Mouse (Mus musculus) hindbrain, embryonic 12.5 days (tissue): ENCODE results near the gene Farp1. TPM values are rescaled to one million over a fixed set of nuclear protein-coding genes. Genes with fewer than 3 reads are reported as not detected.
"Not testable (repeated sequence)": the region's sequence is repeated elsewhere in the genome, so short reads cannot be mapped to it uniquely, and the experiment has no call there.

ENCODE experiments used
- ATAC-seq: fragments of 200-750 bp; cut with Nextera tagmentation; 2 replicates; pipeline ENCODE4 v1.8.0; 2017; ENCODE audit warnings: moderate TSS enrichment; ENCODE audit not compliant: low FRiP score
- H3K27ac ChIP-seq: fragments of 300-500 bp; sonication (generic); 2 replicates; pipeline ENCODE4 v1.5.1; 2016; ENCODE audit warnings: mild to moderate bottlenecking
- H3K27me3 ChIP-seq: fragments of 300-500 bp; sonication (generic); 2 replicates; pipeline ENCODE4 v1.6.1; 2016; ENCODE audit warnings: mild to moderate bottlenecking
- H3K36me3 ChIP-seq: fragments of 300-500 bp; sonication (generic); 2 replicates; pipeline ENCODE4 v1.6.1; 2016; ENCODE audit warnings: mild to moderate bottlenecking
- H3K4me1 ChIP-seq: fragments of 300-500 bp; sonication (generic); 2 replicates; pipeline ENCODE4 v1.6.1; 2016
- H3K4me2 ChIP-seq: fragments of 300-500 bp; sonication (generic); replicated peaks from 2 replicates; pipeline ENCODE4 v1.6.1; 2016; ENCODE audit warnings: mild to moderate bottlenecking
- H3K4me3 ChIP-seq: fragments of 300-500 bp; sonication (generic); 2 replicates; pipeline ENCODE4 v1.5.1; 2016; ENCODE audit warnings: mild to moderate bottlenecking
- H3K9ac ChIP-seq: fragments of 300-500 bp; sonication (generic); 2 replicates; pipeline ENCODE4 v1.6.1; 2016; ENCODE audit warnings: mild to moderate bottlenecking, moderate library complexity
- H3K9me3 ChIP-seq: fragments of 300-500 bp; sonication (generic); replicated peaks from 2 replicates; pipeline ENCODE4 v1.6.1; 2016; ENCODE audit warnings: mild to moderate bottlenecking
- WGBS: fragments of 180-500 bp; shearing (Covaris S2); methylation state at CpG from one replicate; pipeline ENCODE4 v1.1.7; 2016; 5-methylcytosine and 5-hydroxymethylcytosine counted together
- polyA plus RNA-seq: library from polyadenylated mRNA; unstranded; fragments of >200 nt; fragmentation: Nextera tagmentation; extraction: Ambion mirVana; gene quantifications from 2 replicates; pipeline ENCODE4 v1.2.1, GENCODE M21; 2016

Gene Farp1
- polyA plus RNA-seq, 1 experiment from 2014 or later: 43.9 TPM

- ATAC-seq, H3K9ac ChIP-seq, H3K9me3 ChIP-seq, H3K36me3 ChIP-seq, H3K27ac ChIP-seq, H3K27me3 ChIP-seq, H3K4me3 ChIP-seq, H3K4me2 ChIP-seq: not testable (repeated sequence)
- WGBS: 80% methylated on average over 1 of the region's 1 CpGs
- peaks cover 27% of the 10 kb centered on the region for H3K4me1 ChIP-seq
Measured at GRCm38 (mm10) chr14:121130351-121130750, 95.4 kb downstream of the Farp1 start.

- no peak for ATAC-seq
- H3K4me1 ChIP-seq: peaks cover 35% of the 10 kb centered on the region
- no peaks in the 10 kb centered on the region for H3K27me3 ChIP-seq
- H3K4me3 ChIP-seq: no peak overlapping the region
- no peaks in the 10 kb centered on the region for H3K9me3 ChIP-seq
- H3K36me3 ChIP-seq: no peaks in the 10 kb centered on the region
- H3K4me2 ChIP-seq: no peak overlapping the region
- 22% methylated on average over 3 of the region's 3 CpGs for WGBS
- no peak overlapping the region for H3K9ac ChIP-seq
- no peak overlapping the region for H3K27ac ChIP-seq
Measured at GRCm38 (mm10) chr14:121134414-121134813, 99.4 kb downstream of the Farp1 start.

- Histone ChIP-seq H3K4me1 (peaks cover 23% of the 10 kb centered on the region), H3K36me3 (no peaks in the 10 kb centered on the region), H3K4me2 (no peak overlapping the region), H3K27ac (no peak overlapping the region), H3K9ac (no peak overlapping the region), H3K9me3 (no peaks in the 10 kb centered on the region), H3K27me3 (no peaks in the 10 kb centered on the region), H3K4me3 (no peak overlapping the region)
- ATAC-seq: no peak
- 89% methylated on average over 7 of the region's 7 CpGs for WGBS
Measured at GRCm38 (mm10) chr14:121143831-121144455, 108.9 kb downstream of the Farp1 start.

GRCm38 (mm10) chr14:121144496-121144895 is 109.5 kb downstream of the Farp1 start:
- WGBS: 69% methylated on average over 2 of the region's 2 CpGs

DNA sequence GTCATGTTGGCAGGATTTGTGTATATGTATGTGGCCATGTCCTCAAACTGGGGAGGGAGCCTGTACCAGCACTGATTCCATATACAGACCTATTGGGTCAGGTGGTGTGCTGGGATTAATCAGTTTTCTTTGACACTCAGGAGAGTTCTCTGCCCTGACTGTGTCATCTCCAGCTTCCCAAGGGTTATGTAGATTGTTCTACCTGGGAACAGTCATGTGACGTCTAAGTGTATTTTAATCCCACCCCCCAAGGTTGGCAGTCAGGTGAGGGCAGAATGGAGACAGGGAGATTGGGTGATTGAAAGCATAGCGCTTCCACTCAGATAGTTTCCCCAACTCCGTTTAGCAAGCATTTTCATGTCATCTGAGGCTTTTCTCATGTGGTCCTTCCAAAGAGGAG is 110.3 kb downstream of the Farp1 start:
- 63% methylated on average over 3 of the region's 3 CpGs for WGBS
- Histone ChIP-seq H3K9ac (no peak overlapping the region), H3K4me1 (peaks cover 26% of the 10 kb centered on the region), H3K9me3 (no peaks in the 10 kb centered on the region), H3K27me3 (no peaks in the 10 kb centered on the region), H3K36me3 (no peaks in the 10 kb centered on the region), H3K4me3 (no peak overlapping the region), H3K4me2 (no peak overlapping the region; the same call in 1 of the 2 replicates), H3K27ac (no peak overlapping the region)
- no peak for ATAC-seq

More at GRCm38 (mm10) chr14:121144496-121144895, 109.5 kb downstream of the Farp1 start:
- no peak overlapping the region for H3K4me2 ChIP-seq
- no peaks in the 10 kb centered on the region for H3K9me3 ChIP-seq
- ATAC-seq: no peak
- no peaks in the 10 kb centered on the region for H3K36me3 ChIP-seq
- H3K27me3 ChIP-seq: no peaks in the 10 kb centered on the region
- no peak overlapping the region for H3K27ac ChIP-seq
- peaks cover 21% of the 10 kb centered on the region for H3K4me1 ChIP-seq
- H3K9ac ChIP-seq: no peak overlapping the region
- H3K4me3 ChIP-seq: no peak overlapping the region

DNA sequence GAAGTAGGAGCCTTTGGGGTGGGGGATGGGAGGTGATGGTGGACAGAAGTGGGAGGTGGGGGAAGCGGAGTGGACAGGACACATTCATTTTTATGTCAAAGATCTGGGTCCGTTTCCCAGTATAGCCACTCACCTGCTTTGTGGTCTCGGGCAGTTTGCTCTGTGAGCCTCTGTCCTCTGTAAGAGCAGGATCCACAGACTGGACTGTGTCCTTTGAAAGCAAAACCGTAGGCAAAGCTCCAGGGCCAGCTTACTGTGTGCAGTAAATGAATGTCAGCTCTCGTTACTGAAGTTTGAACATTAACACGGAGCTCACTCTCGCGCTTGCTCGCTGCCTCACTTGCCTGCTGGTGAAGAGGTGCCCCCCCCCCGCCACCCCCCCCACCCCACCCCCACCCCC is 110.7 kb downstream of the Farp1 start:
- Histone ChIP-seq H3K4me1 (peaks cover 28% of the 10 kb centered on the region), H3K36me3 (no peaks in the 10 kb centered on the region), H3K27ac (no peak overlapping the region), H3K27me3 (no peaks in the 10 kb centered on the region), H3K4me2 (no peak overlapping the region; the same call in 1 of the 2 replicates), H3K9ac (no peak overlapping the region), H3K4me3 (no peak overlapping the region), H3K9me3 (no peaks in the 10 kb centered on the region)
- WGBS: 27% methylated on average over 10 of the region's 10 CpGs
- no peak for ATAC-seq

- Histone ChIP-seq H3K27me3 (no peaks in the 10 kb centered on the region), H3K9ac (no peak overlapping the region)
- WGBS: 56% methylated on average over 7 of the region's 7 CpGs
Measured at GRCm38 (mm10) chr14:121146213-121146612, 111.2 kb downstream of the Farp1 start.

DNA sequence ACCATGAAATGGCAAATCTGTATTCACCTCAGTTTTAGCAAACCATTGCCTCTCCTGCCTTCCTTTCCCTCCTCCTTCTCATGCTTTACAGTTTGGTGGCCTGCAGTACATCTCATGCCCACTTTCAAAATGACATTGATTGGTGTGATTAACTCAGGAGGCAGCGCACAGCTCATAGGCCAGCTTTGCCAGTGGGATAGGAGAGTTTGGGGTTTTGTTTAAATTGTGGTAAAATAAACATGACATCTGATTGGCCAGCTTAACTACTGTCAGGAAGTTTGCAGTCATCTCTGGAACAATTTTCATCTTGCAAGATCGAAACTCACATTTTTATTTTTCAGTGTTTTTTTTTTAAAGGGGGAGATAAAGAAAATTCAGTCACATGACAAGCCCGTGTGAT is 112.0 kb downstream of the Farp1 start:
- H3K36me3 ChIP-seq: no peaks in the 10 kb centered on the region
- peaks cover 37% of the 10 kb centered on the region for H3K4me1 ChIP-seq
- no peaks in the 10 kb centered on the region for H3K27me3 ChIP-seq
- no peak for ATAC-seq
- H3K9me3 ChIP-seq: no peaks in the 10 kb centered on the region
- no peak overlapping the region for H3K27ac ChIP-seq
- no peak overlapping the region for H3K4me2 ChIP-seq
- no peak overlapping the region for H3K9ac ChIP-seq
- H3K4me3 ChIP-seq: no peak overlapping the region
- 86% methylated on average over 3 of the region's 3 CpGs for WGBS

More at GRCm38 (mm10) chr14:121146213-121146612, 111.2 kb downstream of the Farp1 start:
- Histone ChIP-seq H3K27ac (no peak overlapping the region), H3K9me3 (no peaks in the 10 kb centered on the region), H3K4me2 (no peak overlapping the region), H3K36me3 (no peaks in the 10 kb centered on the region), H3K4me1 (peaks cover 32% of the 10 kb centered on the region), H3K4me3 (no peak overlapping the region)
- no peak for ATAC-seq

GRCm38 (mm10) chr14:121148088-121148785 is 113.2 kb downstream of the Farp1 start:
- Histone ChIP-seq H3K27me3 (no peaks in the 10 kb centered on the region), H3K4me2 (no peak overlapping the region), H3K4me3 (no peak overlapping the region), H3K9me3 (no peaks in the 10 kb centered on the region), H3K27ac (no peak overlapping the region), H3K4me1 (peaks cover 43% of the 10 kb centered on the region), H3K36me3 (no peaks in the 10 kb centered on the region), H3K9ac (no peak overlapping the region)
- ATAC-seq: no peak
- 87% methylated on average over 11 of the region's 11 CpGs for WGBS

- no peak overlapping the region for H3K4me2 ChIP-seq
- no peak for ATAC-seq
- peaks cover 53% of the 10 kb centered on the region for H3K4me1 ChIP-seq
- H3K9me3 ChIP-seq: no peaks in the 10 kb centered on the region
- no peaks in the 10 kb centered on the region for H3K36me3 ChIP-seq
- H3K27ac ChIP-seq: no peak overlapping the region
- H3K4me3 ChIP-seq: no peak overlapping the region
- no peak overlapping the region for H3K9ac ChIP-seq
- H3K27me3 ChIP-seq: no peaks in the 10 kb centered on the region
- 47% methylated on average over 5 of the region's 5 CpGs for WGBS
Measured at GRCm38 (mm10) chr14:121149984-121150383, 115.0 kb downstream of the Farp1 start.

DNA sequence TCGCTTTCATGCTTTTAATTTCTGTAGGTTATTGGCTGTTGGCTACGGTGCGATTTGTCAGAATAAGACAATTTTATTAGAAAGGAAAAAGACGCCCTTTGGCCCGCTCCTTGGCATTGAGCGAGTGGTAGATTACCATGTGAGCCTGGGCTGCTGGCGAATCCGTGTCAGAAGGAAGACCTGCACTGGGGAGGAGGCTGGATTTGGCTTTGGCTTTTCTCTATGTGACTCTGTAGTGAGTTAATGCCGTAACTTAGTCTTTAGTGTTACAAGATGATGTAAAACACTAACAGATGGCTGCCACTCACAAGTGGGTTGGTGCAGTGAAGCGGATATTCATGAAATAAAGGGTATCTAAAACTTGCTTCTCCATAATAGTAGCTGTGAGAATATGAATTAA is 116.8 kb downstream of the Farp1 start:
- no peak overlapping the region for H3K9ac ChIP-seq
- no peak for ATAC-seq
- no peak overlapping the region for H3K4me2 ChIP-seq
- no peaks in the 10 kb centered on the region for H3K27me3 ChIP-seq
- no peak overlapping the region for H3K4me3 ChIP-seq
- 87% methylated on average over 10 of the region's 10 CpGs for whole genome bisulfite sequencing
- H3K9me3 ChIP-seq: no peaks in the 10 kb centered on the region
- H3K4me1 ChIP-seq: peaks cover 41% of the 10 kb centered on the region
- H3K36me3 ChIP-seq: no peaks in the 10 kb centered on the region
- H3K27ac ChIP-seq: no peak overlapping the region

DNA sequence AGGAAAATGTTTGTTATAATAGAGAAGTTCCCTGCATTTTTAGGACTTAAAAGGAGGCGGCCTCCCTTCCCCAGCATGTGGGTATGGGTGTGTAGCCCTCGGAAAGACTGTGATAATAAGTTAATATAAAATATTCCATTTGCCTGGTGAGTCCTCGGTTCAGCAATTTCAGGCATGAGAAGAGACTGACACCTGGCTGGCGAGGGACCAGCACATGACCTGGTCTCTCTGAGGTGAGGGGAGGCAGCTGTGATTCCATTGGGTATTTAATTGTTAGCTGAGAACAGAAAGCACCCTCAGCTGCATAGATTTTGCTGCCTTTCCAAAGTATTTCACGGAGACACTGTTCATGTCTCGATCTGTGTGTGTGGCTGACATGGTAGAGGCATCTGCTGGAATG is 117.8 kb downstream of the Farp1 start:
- H3K27me3 ChIP-seq: no peaks in the 10 kb centered on the region
- H3K36me3 ChIP-seq: no peaks in the 10 kb centered on the region
- H3K4me3 ChIP-seq: no peak overlapping the region
- no peaks in the 10 kb centered on the region for H3K9me3 ChIP-seq
- peaks cover 40% of the 10 kb centered on the region for H3K4me1 ChIP-seq
- H3K27ac ChIP-seq: peak overlapping the region; percentile 55
- no peak overlapping the region for H3K9ac ChIP-seq
- no peak for ATAC-seq
- no peak overlapping the region for H3K4me2 ChIP-seq
- WGBS: 67% methylated on average over 6 of the region's 6 CpGs

DNA sequence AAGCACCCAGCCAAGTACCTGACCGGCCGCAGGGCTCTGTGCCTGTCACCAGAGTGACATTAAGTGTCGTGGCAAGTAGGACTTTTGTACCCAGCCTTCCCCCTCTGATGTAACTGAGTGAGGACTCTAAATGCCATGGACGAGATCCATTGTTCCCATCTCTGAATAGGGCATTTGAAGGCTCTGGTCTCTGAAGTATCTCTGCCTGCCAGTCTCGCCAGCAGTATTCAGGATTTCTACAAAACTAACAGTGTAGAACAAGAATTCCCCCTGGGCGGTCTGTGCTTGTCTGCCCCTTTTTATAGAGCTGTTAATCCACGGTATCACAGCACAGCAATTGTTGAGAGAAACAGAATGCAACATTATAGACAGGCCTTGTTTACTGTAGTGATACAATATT is 118.3 kb downstream of the Farp1 start:
- Histone ChIP-seq H3K27me3 (no peaks in the 10 kb centered on the region), H3K27ac (peak overlapping the region; percentile 55), H3K4me2 (no peak overlapping the region), H3K36me3 (no peaks in the 10 kb centered on the region), H3K9ac (no peak overlapping the region), H3K4me1 (peaks cover 36% of the 10 kb centered on the region), H3K4me3 (no peak overlapping the region), H3K9me3 (no peaks in the 10 kb centered on the region)
- 27% methylated on average over 7 of the region's 7 CpGs for WGBS
- peak; percentile 62 for ATAC-seq
